Comparison of ENCODE assay signal across 20 mouse cellular contexts in the genomic region with DNA sequence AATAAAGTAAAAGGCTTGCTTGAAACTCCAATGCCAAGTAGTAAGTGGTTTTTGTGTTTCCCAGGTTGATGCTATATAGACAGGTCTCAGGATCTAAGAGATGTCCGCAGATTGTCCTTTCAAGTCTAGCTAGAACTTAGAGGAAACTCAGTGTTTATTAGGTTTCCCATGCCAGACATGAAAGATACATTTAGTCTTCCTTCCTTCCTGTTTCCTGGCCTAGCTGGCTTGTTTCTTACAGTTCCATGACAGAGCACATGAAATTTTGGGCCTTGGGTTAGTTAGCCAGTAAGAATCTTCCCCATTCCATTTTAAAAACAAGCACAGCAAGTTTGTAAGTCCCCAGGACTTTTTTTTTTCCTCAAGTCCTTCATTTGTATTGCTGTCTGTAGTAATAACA. TPM values are rescaled to one million over a fixed set of nuclear protein-coding genes. Genes with fewer than 3 reads are reported as not detected.
DNase-seq lines count a peak whose midpoint lies in the region; ATAC-seq and TF ChIP-seq lines count a peak whose summit lies in the region.
"Had no signal": no experiment of that assay in that cellular context is flagged by ENCODE, and none has a peak within 500 bp of the region (broad histone marks: within the 10 kb centered on the region; RNA-seq: fewer than 3 reads in every experiment).

No protein-coding gene starts in this region.

- peaks cover 9% of the 10 kb centered on the region for H3K4me1 ChIP-seq in heart, adult 2 months (ENCODE audit: control insufficient read depth, insufficient read depth, low read length)
- H3K4me1 ChIP-seq in heart, embryonic 12.5 days (replicated peaks) = peaks cover 22% of the 10 kb centered on the region
- peaks cover 18% of the 10 kb centered on the region; the same call in 1 of the 2 replicates for H3K4me1 ChIP-seq in heart, postnatal 0 days (ENCODE audit: control insufficient read depth, insufficient read depth)
- peaks cover 45% of the 10 kb centered on the region for H3K4me1 ChIP-seq in midbrain, embryonic 10.5 days
- peaks cover 20% of the 10 kb centered on the region for H3K4me1 ChIP-seq in midbrain, embryonic 11.5 days (ENCODE audit: control insufficient read depth, insufficient read depth, low read length)

- TF ChIP-seq CTCF in heart, adult 2 months (IDR thresholded peaks at IDR 0.05) = no peak
- TF ChIP-seq CTCF in heart, postnatal 0 days (IDR thresholded peaks at IDR 0.05; ENCODE audit: low read depth) = no peak
- no peak for TF ChIP-seq CTCF in layer of hippocampus, adult 2 months (conservative IDR thresholded peaks at IDR 0.05)

- no peak for TF ChIP-seq POLR2A in heart, adult 2 months (IDR thresholded peaks at IDR 0.05; ENCODE audit: insufficient read depth, low read depth, low read length)

- peaks cover 2% of the 10 kb centered on the region for H3K36me3 ChIP-seq in heart, adult 2 months (ENCODE audit: control insufficient read depth, insufficient read depth, low read length)
- H3K36me3 ChIP-seq in heart, embryonic 12.5 days = no peaks in the 10 kb centered on the region
- no peaks in the 10 kb centered on the region for H3K36me3 ChIP-seq in heart, postnatal 0 days (replicated peaks; ENCODE audit: control insufficient read depth, insufficient read depth, low read length)
- H3K36me3 ChIP-seq in midbrain, embryonic 10.5 days = no peaks in the 10 kb centered on the region
- no peaks in the 10 kb centered on the region for H3K36me3 ChIP-seq in midbrain, embryonic 11.5 days (ENCODE audit: control insufficient read depth, insufficient read depth, low read length)
- H3K36me3 ChIP-seq: embryonic facial prominence, embryonic 12.5 days; forebrain, embryonic 15.5 days; hindbrain, embryonic 13.5 days had no signal

- ATAC-seq in heart, embryonic 12.5 days (ENCODE audit: insufficient number of reproducible peaks, low FRiP score) = no peak
- no peak for ATAC-seq in heart, postnatal 0 days (ENCODE audit: insufficient read depth, low read depth)
- no peak for ATAC-seq in midbrain, embryonic 11.5 days (ENCODE audit: low FRiP score)
- ATAC-seq: activated CD4-positive, CD25-positive, alpha-beta regulatory T cell, adult 4 months; forebrain, embryonic 15.5 days; hindbrain, postnatal 0 days; Patski had no signal

- H3K79me2 ChIP-seq in heart, adult 2 months (replicated peaks; ENCODE audit: control insufficient read depth, insufficient read depth, low read length) = no peaks in the 10 kb centered on the region

- intact Hi-C loops in heart, adult 2 months (cut with DNase I) = no loop called here

- no peak for TF ChIP-seq EP300 in heart, adult 2 months (IDR thresholded peaks at IDR 0.05; ENCODE audit: insufficient read depth, low read depth, low read length)
- TF ChIP-seq EP300 in heart, postnatal 0 days (IDR thresholded peaks at IDR 0.05; ENCODE audit: low read depth) = no peak

- DNase-seq in heart, adult 2 months = no peak
- peak; percentile 4 for DNase-seq in heart, postnatal 0 days (ENCODE audit: low spot score)
- DNase-seq in heart, adult 18-20 months = no peak
- no peak for DNase-seq in layer of hippocampus, adult 2 months (ENCODE audit: low spot score in 2 of 2)
- no peak for DNase-seq in layer of hippocampus, postnatal 10 days (ENCODE audit: low spot score in 2 of 2)
- DNase-seq in midbrain, embryonic 10.5 days (ENCODE audit: low spot score) = no peak
- DNase-seq in midbrain, embryonic 11.5 days (ENCODE audit: low spot score, missing footprints) = no peak
- DNase-seq: adrenal gland, postnatal 14 days; cerebellum, adult 11-12 months; cerebellum, adult 9-10 months; gastrocnemius, postnatal 14 days had no signal

- H3K27me3 ChIP-seq in heart, adult 2 months (ENCODE audit: control insufficient read depth, insufficient read depth, low read length) = no peaks in the 10 kb centered on the region
- no peaks in the 10 kb centered on the region for H3K27me3 ChIP-seq in heart, embryonic 12.5 days (replicated peaks)
- H3K27me3 ChIP-seq in heart, postnatal 0 days (ENCODE audit: control insufficient read depth, insufficient read depth, low read length) = no peaks in the 10 kb centered on the region
- H3K27me3 ChIP-seq in midbrain, embryonic 10.5 days (ENCODE audit: low read depth, poor library complexity, severe bottlenecking) = peaks cover 5% of the 10 kb centered on the region; the same call in 1 of the 2 replicates
- H3K27me3 ChIP-seq in midbrain, embryonic 11.5 days (ENCODE audit: control insufficient read depth, insufficient read depth, low read length) = no peaks in the 10 kb centered on the region
- H3K27me3 ChIP-seq: CH12.LX; embryonic facial prominence, embryonic 12.5 days; forebrain, embryonic 15.5 days; hindbrain, embryonic 13.5 days; Patski had no signal

- peak overlapping the region; percentile 21; the same call in 1 of the 2 replicates for H3K27ac ChIP-seq in heart, adult 2 months
- H3K27ac ChIP-seq in heart, embryonic 12.5 days (ENCODE audit: poor library complexity, severe bottlenecking) = no peak overlapping the region
- no peak overlapping the region for H3K27ac ChIP-seq in heart, postnatal 0 days (ENCODE audit: low read depth)
- peak overlapping the region; percentile 84 for H3K27ac ChIP-seq in layer of hippocampus, adult 2 months
- H3K27ac ChIP-seq in midbrain, embryonic 10.5 days (replicated peaks) = 0 out of 2 replicates have a peak overlapping the region, but pooled peaks have one; percentile 65
- H3K27ac ChIP-seq in midbrain, embryonic 11.5 days (ENCODE audit: low read depth, low read length) = no peak overlapping the region
- H3K27ac ChIP-seq: embryonic facial prominence, embryonic 12.5 days; forebrain, embryonic 15.5 days; hindbrain, postnatal 0 days had no signal

- H3K9me3 ChIP-seq in heart, embryonic 12.5 days (replicated peaks) = no peaks in the 10 kb centered on the region
- no peaks in the 10 kb centered on the region for H3K9me3 ChIP-seq in heart, postnatal 0 days (replicated peaks; ENCODE audit: control insufficient read depth, low read length)
- no peaks in the 10 kb centered on the region for H3K9me3 ChIP-seq in midbrain, embryonic 10.5 days (replicated peaks)
- no peaks in the 10 kb centered on the region for H3K9me3 ChIP-seq in midbrain, embryonic 11.5 days (ENCODE audit: control insufficient read depth, low read length)
- H3K9me3 ChIP-seq: embryonic facial prominence, embryonic 12.5 days; forebrain, embryonic 15.5 days; hindbrain, embryonic 13.5 days had no signal

- no peak overlapping the region for H3K4me3 ChIP-seq in heart, adult 2 months
- no peak overlapping the region for H3K4me3 ChIP-seq in heart, embryonic 12.5 days
- H3K4me3 ChIP-seq in heart, postnatal 0 days (ENCODE audit: low read depth, low read length) = no peak overlapping the region
- no peak overlapping the region for H3K4me3 ChIP-seq in layer of hippocampus, adult 2 months
- no peak overlapping the region for H3K4me3 ChIP-seq in midbrain, embryonic 10.5 days
- H3K4me3 ChIP-seq in midbrain, embryonic 11.5 days (ENCODE audit: low read depth, low read length) = no peak overlapping the region
- H3K4me3 ChIP-seq: embryonic facial prominence, embryonic 12.5 days; forebrain, embryonic 15.5 days; hindbrain, embryonic 13.5 days had no signal

- no peak overlapping the region for H3K4me2 ChIP-seq in heart, embryonic 12.5 days
- H3K4me2 ChIP-seq in heart, postnatal 0 days (ENCODE audit: low read depth, low read length) = no peak overlapping the region
- no peak overlapping the region for H3K4me2 ChIP-seq in midbrain, embryonic 11.5 days
- H3K4me2 ChIP-seq: embryonic facial prominence, embryonic 12.5 days; forebrain, embryonic 15.5 days; heart, embryonic 11.5 days; hindbrain, embryonic 13.5 days had no signal

- H3K9ac ChIP-seq in heart, adult 2 months (ENCODE audit: low read depth, low read length) = no peak overlapping the region
- H3K9ac ChIP-seq in heart, embryonic 12.5 days = no peak overlapping the region
- no peak overlapping the region for H3K9ac ChIP-seq in heart, postnatal 0 days (replicated peaks; ENCODE audit: low read depth, low read length)
- no peak overlapping the region for H3K9ac ChIP-seq in midbrain, embryonic 11.5 days (ENCODE audit: low read length)
- H3K9ac ChIP-seq: embryonic facial prominence, embryonic 12.5 days; forebrain, embryonic 15.5 days; hindbrain, embryonic 13.5 days had no signal

- 41% methylated on average over 1 of the region's 1 CpGs for WGBS in heart, adult 2 months
- WGBS in heart, embryonic 12.5 days = 85% methylated on average over 1 of the region's 1 CpGs
- WGBS in heart, postnatal 0 days = 74% methylated on average over 1 of the region's 1 CpGs
- 88% methylated on average over 1 of the region's 1 CpGs for WGBS in midbrain, embryonic 10.5 days
- WGBS in midbrain, embryonic 11.5 days = 82% methylated on average over 1 of the region's 1 CpGs

RNA-seq across cellular contexts. Expression of a gene that starts 39.5 kb away (rescaled TPM):
- total RNA-seq in heart, adult 2 months (2021) = 10 to 100 TPM; 11.2 to 13.6 TPM
- polyA plus RNA-seq in heart, adult 2 months (2012; rRNA removed) = 4.3 and 7.5 TPM in 2 replicates
- polyA plus RNA-seq in heart, embryonic 12.5 days (2016; fragmentation: Nextera tagmentation; extraction: Ambion mirVana) = 7.3 and 10.1 TPM in 2 replicates
- total RNA-seq in heart, postnatal 0 days (2014; rRNA removed; ENCODE audit: low replicate concordance) = 6.1 and 9.2 TPM in 2 replicates
- 4.2 and 4.4 TPM in 2 replicates for polyA plus RNA-seq in heart, postnatal 0 days (2015; fragmentation: Nextera tagmentation; extraction: Ambion mirVana)
- total RNA-seq in heart, adult 18-20 months (2021) = 10 to 100 TPM; 11.9 to 13.9 TPM
- 100 to 1,000 TPM; 253 to 265 TPM for total RNA-seq in layer of hippocampus, adult 2 months (2021)
- 100 to 1,000 TPM; 142 to 146 TPM for total RNA-seq in layer of hippocampus, postnatal 10 days (2021)
- 14.0 and 16.8 TPM in 2 replicates for polyA plus RNA-seq in midbrain, embryonic 10.5 days (2016; fragmentation: Nextera tagmentation; extraction: Ambion mirVana)
- polyA plus RNA-seq in midbrain, embryonic 11.5 days (2014; fragmentation: Nextera tagmentation; extraction: Ambion mirVana) = 10.2 and 12.6 TPM in 2 replicates

RNA-seq across cellular contexts. Expression of a gene that starts 39.5 kb away (rescaled TPM):
- 10 to 100 TPM; 10.6 to 10.9 TPM for total RNA-seq in heart, adult 2 months (2021)
- polyA plus RNA-seq in heart, adult 2 months (2012; rRNA removed) = 5.2 and 8.5 TPM in 2 replicates
- 25.6 and 30.2 TPM in 2 replicates for polyA plus RNA-seq in heart, embryonic 12.5 days (2016; fragmentation: Nextera tagmentation; extraction: Ambion mirVana)
- total RNA-seq in heart, postnatal 0 days (2014; rRNA removed; ENCODE audit: low replicate concordance) = 17.9 and 23.4 TPM in 2 replicates
- 22.5 and 24.9 TPM in 2 replicates for polyA plus RNA-seq in heart, postnatal 0 days (2015; fragmentation: Nextera tagmentation; extraction: Ambion mirVana)
- 10 to 100 TPM; 11.6 to 13.1 TPM for total RNA-seq in heart, adult 18-20 months (2021)
- total RNA-seq in layer of hippocampus, adult 2 months (2021) = 10 to 100 TPM; 24.2 to 26.5 TPM
- total RNA-seq in layer of hippocampus, postnatal 10 days (2021) = 10 to 100 TPM; 28.1 to 29.0 TPM
- 38.3 and 39.6 TPM in 2 replicates for polyA plus RNA-seq in midbrain, embryonic 10.5 days (2016; fragmentation: Nextera tagmentation; extraction: Ambion mirVana)
- 40.0 and 43.7 TPM in 2 replicates for polyA plus RNA-seq in midbrain, embryonic 11.5 days (2014; fragmentation: Nextera tagmentation; extraction: Ambion mirVana)

Comparison
In these comparisons a context has a peak if more than half of its experiments do, and no peak if none do; other contexts are left out.
1. H3K27ac ChIP-seq: peak in heart, adult 2 months (single experiment), layer of hippocampus, adult 2 months (single experiment) and midbrain, embryonic 10.5 days (single experiment); none in heart, embryonic 12.5 days (single experiment), heart, postnatal 0 days (single experiment) and midbrain, embryonic 11.5 days (single experiment).
2. RNA of a gene that starts 39.5 kb away (total RNA-seq): 253 to 265 TPM in layer of hippocampus, adult 2 months and 142 to 146 TPM in layer of hippocampus, postnatal 10 days; 11.9 to 13.9 TPM in heart, adult 18-20 months, 11.2 to 13.6 TPM in heart, adult 2 months and 6.1 to 9.2 TPM in heart, postnatal 0 days; every median in the first group is over 4 times any median in the second.